Mouse (Mus musculus) adrenal gland, adult 2 months (tissue): ENCODE results near the gene Sox2. TPM values are rescaled to one million over a fixed set of nuclear protein-coding genes. Genes with fewer than 3 reads are reported as not detected.

Experiments
- microRNA-seq, 2 experiments: library from miRNA; unstranded; fragments of <30 nt; microRNA quantifications; one replicate each; pipeline ENCODE4 v1.2.0; 2021
- polyA plus RNA-seq: library from polyadenylated mRNA; depleted of rRNA; stranded (reverse); fragments of >200 nt; gene quantifications from 2 replicates; pipeline ENCODE4 v1.2.3, GENCODE M21; 2012
- total RNA-seq, 2 experiments: library from RNA; stranded (reverse); gene quantifications; 2 replicates each; pipeline ENCODE4 v1.2.3; 2021

Sox2 gene
- total and polyA plus RNA-seq, 3 experiments: 0.14 to 0.42 (median 0.28) TPM

Small RNA genes within 50 kb of the gene (microRNA-seq; reads per million reads assigned to microRNA genes)
- 0 reads per million in 2 experiments for gene Mir1897
